Mouse (Mus musculus) olfactory bulb, adult 2 months (tissue): Measurements from ENCODE around the gene Exoc4.

ENCODE experiments used
- CTCF ChIP-seq: fragments of 200-500 bp; IDR thresholded peaks from 2 replicates; pipeline ENCODE4 v1.5.1; 2012; ENCODE audit warnings: low read depth, mild to moderate bottlenecking, low read length, moderate library complexity; ENCODE audit not compliant: insufficient read depth
- POLR2A ChIP-seq: fragments of 200-500 bp; IDR thresholded peaks from 2 replicates; pipeline ENCODE4 v1.6.1; 2012; ENCODE audit warnings: mild to moderate bottlenecking, low read depth, low read length, moderate library complexity; ENCODE audit not compliant: insufficient read depth

DNA sequence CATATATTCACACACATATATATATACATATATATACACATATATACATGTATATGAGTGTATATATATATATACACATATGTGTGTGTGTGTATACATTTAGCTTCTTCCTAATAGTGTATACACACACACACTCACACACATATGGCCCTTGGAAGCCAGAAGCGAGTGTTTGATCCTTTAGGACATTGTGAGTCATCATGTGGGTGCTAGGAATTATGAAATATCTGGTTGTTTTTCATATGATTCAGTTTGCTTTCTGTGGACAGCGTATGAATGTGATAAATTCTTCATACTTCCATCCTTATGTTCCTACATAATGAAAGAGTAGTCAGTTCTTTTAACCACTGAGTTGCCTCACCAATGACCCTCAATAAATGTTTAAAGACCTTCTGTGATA lies 473.9 kb downstream of the Exoc4 start:
- TF ChIP-seq CTCF (no peak), POLR2A (no peak)
